Mouse (Mus musculus) E14TG2a.4 (cell line): ENCODE measurements at regions not wholly inside any gene's neighbourhood (a gene's known extent, or its start where the extent isn't known, plus 50 kb on each side); places are given as distances from the start of the nearest gene placed in this dataset.

ENCODE experiments used
- H3K27me3 ChIP-seq: 2 replicates; pipeline ENCODE4 v1.6.1; 2014; ENCODE audit warnings: low read length, control low read depth; ENCODE audit not compliant: insufficient read depth
- H3K36me3 ChIP-seq: 2 replicates; pipeline ENCODE4 v1.6.1; 2014; ENCODE audit warnings: low read length, control low read depth; ENCODE audit not compliant: insufficient read depth
- H3K4me1 ChIP-seq: replicated peaks from 2 replicates; pipeline ENCODE4 v1.6.1; 2014; ENCODE audit warnings: low read depth, low read length, control low read depth
- H3K4me3 ChIP-seq: replicated peaks from 2 replicates; pipeline ENCODE4 v1.5.1; 2014; ENCODE audit warnings: mild to moderate bottlenecking, low read length
- H3K9me3 ChIP-seq: 2 replicates; pipeline ENCODE4 v1.6.1; 2014; ENCODE audit warnings: low read length, control low read depth
- CTCF ChIP-seq: conservative IDR thresholded peaks from 2 replicates; pipeline ENCODE4 v1.5.1; 2014; ENCODE audit warnings: low read length
- NANOG ChIP-seq: IDR thresholded peaks from 2 replicates; pipeline ENCODE4 v1.6.1; 2014; ENCODE audit warnings: borderline replicate concordance, low read length, mixed read lengths
- POU5F1 ChIP-seq: IDR thresholded peaks from 2 replicates; pipeline ENCODE4 v1.6.1; 2014; ENCODE audit warnings: low read length, borderline replicate concordance

- no peak overlapping the region for H3K4me3 ChIP-seq
- H3K36me3 ChIP-seq: no peaks in the 10 kb centered on the region
- no peak for TF ChIP-seq POU5F1
- no peak for TF ChIP-seq CTCF
- TF ChIP-seq NANOG: no peak
- H3K27me3 ChIP-seq: no peaks in the 10 kb centered on the region
- no peaks in the 10 kb centered on the region for H3K9me3 ChIP-seq
- no peaks in the 10 kb centered on the region for H3K4me1 ChIP-seq
Observed at GRCm38 (mm10) chr3:148614971-148615671, 375.2 kb downstream of the Adgrl2 start.

DNA sequence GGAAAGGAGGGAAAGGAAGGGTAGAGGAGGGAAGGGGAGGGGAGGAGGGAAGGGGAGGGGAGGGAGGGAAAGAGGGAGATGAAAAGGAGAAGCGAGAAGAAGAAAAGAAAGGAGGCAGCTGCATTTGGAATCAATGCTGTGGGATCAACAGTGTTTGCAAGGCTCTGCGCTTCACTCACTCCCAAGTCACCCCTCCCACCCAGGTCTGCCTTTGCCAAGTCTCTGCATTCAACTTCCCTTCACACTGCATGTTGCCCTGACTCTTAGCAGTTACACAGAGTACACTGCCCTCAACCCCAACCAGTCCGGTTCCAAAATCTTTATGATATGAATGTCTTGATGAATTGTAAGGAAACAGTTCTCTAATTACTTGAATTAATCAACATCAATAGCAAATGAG lies 376.9 kb downstream of the Adgrl2 start:
- TF ChIP-seq CTCF: no peak
- no peak for TF ChIP-seq NANOG
- no peak for TF ChIP-seq POU5F1
- no peaks in the 10 kb centered on the region for H3K36me3 ChIP-seq
- H3K4me1 ChIP-seq: no peaks in the 10 kb centered on the region
- H3K9me3 ChIP-seq: no peaks in the 10 kb centered on the region
- no peak overlapping the region for H3K4me3 ChIP-seq
- no peaks in the 10 kb centered on the region for H3K27me3 ChIP-seq

DNA sequence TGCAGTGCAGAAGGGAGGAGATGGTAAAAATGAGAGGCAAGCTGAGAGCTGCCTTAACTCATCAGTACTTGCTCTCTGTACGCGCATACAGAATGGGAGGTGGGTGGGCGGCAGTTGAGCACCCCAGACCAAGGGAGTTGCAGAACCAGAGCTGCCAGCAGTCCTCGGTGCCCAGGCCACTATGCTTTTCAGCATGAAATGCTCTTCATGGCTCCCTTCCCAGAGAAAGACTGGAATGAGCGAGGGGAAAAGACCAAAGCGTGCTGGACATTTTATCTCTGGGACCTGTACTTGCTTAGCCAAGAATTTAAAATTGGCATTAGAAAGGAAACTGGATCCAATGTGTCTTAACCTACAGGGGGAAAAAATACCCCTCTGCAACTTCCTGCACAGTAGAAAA lies 387.1 kb downstream of the Adgrl2 start:
- Histone ChIP-seq H3K9me3 (no peaks in the 10 kb centered on the region), H3K36me3 (no peaks in the 10 kb centered on the region), H3K4me3 (no peak overlapping the region), H3K4me1 (no peaks in the 10 kb centered on the region), H3K27me3 (no peaks in the 10 kb centered on the region)
- TF ChIP-seq POU5F1: no peak

- Histone ChIP-seq H3K4me3 (no peak overlapping the region), H3K27me3 (no peaks in the 10 kb centered on the region), H3K36me3 (no peaks in the 10 kb centered on the region), H3K9me3 (no peaks in the 10 kb centered on the region), H3K4me1 (no peaks in the 10 kb centered on the region)
- TF ChIP-seq CTCF (no peak), POU5F1 (no peak), NANOG (no peak)
Observed at GRCm38 (mm10) chr3:148602730-148603255, 387.6 kb downstream of the Adgrl2 start.

GRCm38 (mm10) chr3:148595561-148595960 lies 394.8 kb downstream of the Adgrl2 start:
- Histone ChIP-seq H3K27me3 (no peaks in the 10 kb centered on the region), H3K9me3 (no peaks in the 10 kb centered on the region), H3K4me3 (no peak overlapping the region), H3K36me3 (no peaks in the 10 kb centered on the region), H3K4me1 (no peaks in the 10 kb centered on the region)
- TF ChIP-seq CTCF: no peak

- TF ChIP-seq POU5F1: no peak
- no peak for TF ChIP-seq NANOG
- no peak for TF ChIP-seq CTCF
- no peaks in the 10 kb centered on the region for H3K9me3 ChIP-seq
- H3K27me3 ChIP-seq: no peaks in the 10 kb centered on the region
- no peaks in the 10 kb centered on the region for H3K36me3 ChIP-seq
- no peak overlapping the region for H3K4me3 ChIP-seq
- no peaks in the 10 kb centered on the region for H3K4me1 ChIP-seq
Observed at GRCm38 (mm10) chr3:148589556-148589955, 400.8 kb downstream of the Adgrl2 start.

GRCm38 (mm10) chr3:148575735-148576134 lies 414.6 kb downstream of the Adgrl2 start:
- no peaks in the 10 kb centered on the region for H3K4me1 ChIP-seq
- TF ChIP-seq POU5F1 (no peak), CTCF (no peak), NANOG (no peak)
- no peaks in the 10 kb centered on the region for H3K9me3 ChIP-seq
- no peak overlapping the region for H3K4me3 ChIP-seq
- no peaks in the 10 kb centered on the region for H3K27me3 ChIP-seq
- no peaks in the 10 kb centered on the region for H3K36me3 ChIP-seq

DNA sequence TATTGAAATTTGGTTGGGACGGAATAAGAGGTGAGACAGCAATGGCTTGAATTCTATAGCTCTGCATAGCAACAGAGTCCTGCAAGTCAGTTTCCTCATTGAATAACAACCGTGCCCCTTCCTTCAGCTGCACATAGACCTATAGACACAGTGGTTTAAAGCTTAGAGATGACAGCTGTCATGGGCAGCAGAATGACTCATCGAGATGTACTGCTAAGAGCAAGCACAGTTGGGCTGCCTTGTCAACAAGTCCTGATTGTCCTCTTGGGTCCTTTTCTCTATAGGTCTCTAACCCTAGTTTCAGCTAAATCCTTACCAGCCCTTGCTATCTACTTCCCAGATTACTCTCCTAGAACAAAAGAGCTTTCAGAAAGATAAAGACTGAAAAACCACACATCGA lies 417.9 kb downstream of the Adgrl2 start:
- no peaks in the 10 kb centered on the region for H3K4me1 ChIP-seq
- no peak for TF ChIP-seq NANOG
- TF ChIP-seq POU5F1: no peak
- no peak for TF ChIP-seq CTCF
- H3K4me3 ChIP-seq: no peak overlapping the region
- no peaks in the 10 kb centered on the region for H3K27me3 ChIP-seq
- H3K9me3 ChIP-seq: no peaks in the 10 kb centered on the region
- H3K36me3 ChIP-seq: no peaks in the 10 kb centered on the region

GRCm38 (mm10) chr3:148564716-148565115 lies 425.6 kb downstream of the Adgrl2 start:
- H3K27me3 ChIP-seq: no peaks in the 10 kb centered on the region
- no peaks in the 10 kb centered on the region for H3K4me1 ChIP-seq
- H3K36me3 ChIP-seq: no peaks in the 10 kb centered on the region
- TF ChIP-seq CTCF: no peak
- no peak for TF ChIP-seq POU5F1
- TF ChIP-seq NANOG: no peak
- no peak overlapping the region for H3K4me3 ChIP-seq
- no peaks in the 10 kb centered on the region for H3K9me3 ChIP-seq
